Mouse (Mus musculus) kidney, adult 2 months (tissue): ENCODE data around the gene Grid2.

Source experiments
- CTCF ChIP-seq: fragments of 200-500 bp; conservative IDR thresholded peaks from 2 replicates; pipeline ENCODE4 v1.5.1; 2011; ENCODE audit warnings: low read depth, mild to moderate bottlenecking, control low read depth, low read length, moderate library complexity, mixed read lengths; ENCODE audit not compliant: insufficient read depth, insufficient read length
- POLR2A ChIP-seq: fragments of 200-500 bp; IDR thresholded peaks from one replicate; pipeline ENCODE4 v1.6.1; 2011; ENCODE audit warnings: low read depth, low read length, control low read depth

DNA sequence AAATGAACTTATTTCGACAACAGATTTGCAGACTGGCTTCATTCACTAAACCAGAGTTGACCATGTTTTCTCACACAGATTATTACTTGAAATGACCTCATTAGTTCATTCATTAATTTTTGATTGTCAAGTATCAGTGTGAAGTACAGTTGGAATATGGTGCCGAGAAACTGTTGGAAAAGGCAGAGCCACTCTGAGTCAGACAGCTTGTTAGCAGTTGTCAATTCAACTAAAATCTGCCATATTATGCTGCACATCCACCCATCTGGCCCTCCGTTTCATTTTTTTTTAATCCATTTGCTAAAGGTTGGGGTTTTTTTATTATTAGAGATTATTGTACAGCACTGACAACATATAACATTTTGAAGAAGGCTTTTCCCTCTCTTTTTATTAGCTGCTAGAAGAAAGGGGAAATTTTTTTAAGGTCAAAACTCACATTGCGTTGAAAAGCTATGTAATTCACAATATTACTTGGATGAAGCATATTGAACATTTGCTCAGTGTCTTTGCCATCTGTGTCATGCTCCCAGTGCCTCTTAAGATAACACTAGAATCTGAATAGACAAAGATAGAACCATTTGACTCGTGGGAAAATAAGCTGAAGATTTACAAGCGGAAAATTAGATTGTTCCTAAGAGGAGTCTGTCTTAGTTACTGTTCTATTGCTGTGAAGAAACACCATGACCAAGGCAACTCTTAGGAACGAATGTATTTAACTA is 1333.0 kb downstream of the Grid2 start:
- TF ChIP-seq POLR2A, result no peak
- no peak for TF ChIP-seq CTCF
